Mouse (Mus musculus) kidney, embryonic 14.5 days (tissue): ENCODE measurements around the gene A830005F24Rik. TPM values are rescaled to one million over a fixed set of nuclear protein-coding genes. Genes with fewer than 3 reads are reported as not detected.

Source experiments
- ATAC-seq: fragments of 200-750 bp; cut with Nextera tagmentation; 2 replicates; pipeline ENCODE4 v1.8.0; 2017; ENCODE audit warnings: moderate number of reproducible peaks, mild to moderate bottlenecking, moderate TSS enrichment, moderate library complexity; ENCODE audit not compliant: low FRiP score, low TSS enrichment
- H3K27ac ChIP-seq: fragments of 300-500 bp; sonication (generic); 2 replicates; pipeline ENCODE4 v1.5.1; 2014; ENCODE audit warnings: low read depth, mild to moderate bottlenecking, low read length, moderate library complexity, mixed read lengths
- H3K27me3 ChIP-seq: fragments of 300-500 bp; sonication (generic); 2 replicates; pipeline ENCODE4 v1.6.1; 2014; ENCODE audit warnings: mild to moderate bottlenecking, low read length; ENCODE audit not compliant: control insufficient read depth, insufficient read depth
- H3K36me3 ChIP-seq: fragments of 300-500 bp; sonication (generic); 2 replicates; pipeline ENCODE4 v1.6.1; 2014; ENCODE audit warnings: low read length, mixed read lengths; ENCODE audit not compliant: control insufficient read depth, insufficient read depth
- H3K4me1 ChIP-seq: fragments of 300-500 bp; sonication (generic); 2 replicates; pipeline ENCODE4 v1.6.1; 2014; ENCODE audit warnings: low read length, mixed read lengths; ENCODE audit not compliant: control insufficient read depth, insufficient read depth
- H3K4me2 ChIP-seq: fragments of 300-500 bp; sonication (generic); replicated peaks from 2 replicates; pipeline ENCODE4 v1.6.1; 2014; ENCODE audit warnings: low read depth, mild to moderate bottlenecking, low read length
- H3K4me3 ChIP-seq: fragments of 300-500 bp; sonication (generic); 2 replicates; pipeline ENCODE4 v1.5.1; 2014; ENCODE audit warnings: mild to moderate bottlenecking, low read length
- H3K9ac ChIP-seq: fragments of 300-500 bp; sonication (generic); 2 replicates; pipeline ENCODE4 v1.6.1; 2014; ENCODE audit warnings: low read depth, mild to moderate bottlenecking, low read length, moderate library complexity
- H3K9me3 ChIP-seq: fragments of 300-500 bp; sonication (generic); 2 replicates; pipeline ENCODE4 v1.6.1; 2016; ENCODE audit warnings: low read length; ENCODE audit not compliant: control insufficient read depth
- WGBS: fragments of 180-500 bp; shearing (Covaris S2); extraction: QIAGEN DNeasy Blood & Tissue Kit; methylation state at CpG from one replicate; pipeline ENCODE4 v1.1.7; 2014; 5-methylcytosine and 5-hydroxymethylcytosine counted together
- microRNA counts: library from miRNA; unstranded; fragments of <30 nt; microRNA quantifications from one replicate; lab custom pipeline; 2017
- microRNA-seq: library from miRNA; unstranded; fragments of <30 nt; microRNA quantifications from one replicate; pipeline ENCODE4, GENCODE M21; 2016
- polyA plus RNA-seq: library from polyadenylated mRNA; unstranded; fragments of >200 nt; fragmentation: Nextera tagmentation; extraction: Ambion mirVana; gene quantifications from 2 replicates; pipeline ENCODE4 v1.2.1, GENCODE M21; 2014

Gene A830005F24Rik
- polyA plus RNA-seq, 1 experiment from 2014 or later, result 2.1 TPM

DNA sequence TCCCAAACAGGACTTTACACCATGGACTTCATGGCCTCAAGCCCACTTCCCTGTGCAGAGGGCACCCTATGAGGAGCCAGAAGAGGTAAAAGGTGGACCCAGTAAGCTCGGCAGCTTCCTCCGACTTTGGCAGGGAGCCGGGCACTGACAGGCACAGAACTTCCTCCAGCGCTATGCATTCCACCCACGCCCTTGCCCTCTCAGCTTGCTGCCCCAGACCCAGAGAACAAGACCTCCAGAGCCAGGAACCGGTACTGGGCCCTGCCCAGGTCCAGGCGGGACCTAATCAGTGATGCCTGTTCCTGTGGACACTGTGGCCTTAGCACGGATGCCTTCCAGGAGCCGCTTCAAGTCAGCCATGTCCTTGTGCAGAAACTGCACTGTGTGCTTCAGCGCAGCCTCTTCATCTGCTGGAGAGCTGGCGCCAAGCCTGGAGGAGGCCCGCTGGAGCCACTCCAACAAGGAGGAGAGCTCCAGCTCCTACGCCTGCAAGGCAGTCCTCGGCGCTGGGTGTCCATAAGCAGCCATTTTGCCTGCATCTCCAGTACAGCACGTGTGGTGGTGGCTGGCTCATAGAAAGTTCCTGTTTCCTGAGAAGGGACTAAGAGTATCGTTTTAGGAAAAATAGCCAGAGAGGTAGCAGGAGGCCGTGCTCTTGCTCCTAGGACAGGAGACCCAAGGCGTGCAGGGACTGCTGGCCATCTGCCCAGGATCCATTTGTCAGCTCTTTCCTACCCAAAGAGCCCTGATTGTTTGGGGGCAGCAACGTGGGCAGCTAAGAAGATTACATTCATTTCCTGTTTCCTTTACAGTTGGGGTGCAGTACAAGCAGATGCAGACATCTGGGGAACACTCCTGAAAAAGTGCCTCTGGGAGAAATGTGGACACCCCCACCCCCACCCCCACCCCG lies 39.1 kb downstream of the A830005F24Rik start:
- WGBS, result 51% methylated on average over 21 of the region's 21 CpGs
- Histone ChIP-seq H3K9me3 (no peaks in the 10 kb centered on the region), H3K27ac (peak overlapping the region; percentile 85), H3K36me3 (no peaks in the 10 kb centered on the region), H3K4me3 (no peak overlapping the region), H3K27me3 (no peaks in the 10 kb centered on the region), H3K4me1 (no peaks in the 10 kb centered on the region), H3K4me2 (0 out of 2 replicates have a peak overlapping the region, but pooled peaks have one; percentile 11), H3K9ac (peak overlapping the region; percentile 20; the same call in 1 of the 2 replicates)
- peak; percentile 86 for ATAC-seq

DNA sequence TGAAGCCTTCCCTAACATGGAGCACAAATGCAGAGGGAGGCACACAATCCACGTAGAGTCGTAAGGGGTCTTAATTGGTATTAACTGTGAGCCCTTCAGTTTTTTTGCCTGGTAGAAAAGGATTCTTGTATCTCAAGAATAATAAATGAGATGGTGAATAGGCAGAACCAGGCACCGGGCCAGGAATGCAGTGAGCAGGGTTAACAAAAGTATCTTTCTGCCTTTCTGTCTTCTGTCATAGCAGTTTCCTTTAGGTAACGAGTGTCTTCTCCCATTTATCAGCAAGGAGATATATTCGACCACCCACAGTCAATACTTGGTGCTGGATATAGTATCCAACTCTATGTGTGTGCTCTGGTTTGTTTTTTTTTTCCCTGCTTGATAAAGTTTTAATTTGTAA lies 40.1 kb downstream of the A830005F24Rik start:
- H3K27me3 ChIP-seq, result no peaks in the 10 kb centered on the region
- H3K9me3 ChIP-seq, result no peaks in the 10 kb centered on the region
- H3K4me3 ChIP-seq, result no peak overlapping the region
- H3K4me2 ChIP-seq, result no peak overlapping the region
- H3K4me1 ChIP-seq, result no peaks in the 10 kb centered on the region
- 0 out of 2 replicates have a peak overlapping the region, but pooled peaks have one; percentile 85 for H3K27ac ChIP-seq
- H3K36me3 ChIP-seq, result no peaks in the 10 kb centered on the region
- no peak overlapping the region for H3K9ac ChIP-seq
- whole genome bisulfite sequencing, result 68% methylated on average over 5 of the region's 5 CpGs
- ATAC-seq, result no peak

DNA sequence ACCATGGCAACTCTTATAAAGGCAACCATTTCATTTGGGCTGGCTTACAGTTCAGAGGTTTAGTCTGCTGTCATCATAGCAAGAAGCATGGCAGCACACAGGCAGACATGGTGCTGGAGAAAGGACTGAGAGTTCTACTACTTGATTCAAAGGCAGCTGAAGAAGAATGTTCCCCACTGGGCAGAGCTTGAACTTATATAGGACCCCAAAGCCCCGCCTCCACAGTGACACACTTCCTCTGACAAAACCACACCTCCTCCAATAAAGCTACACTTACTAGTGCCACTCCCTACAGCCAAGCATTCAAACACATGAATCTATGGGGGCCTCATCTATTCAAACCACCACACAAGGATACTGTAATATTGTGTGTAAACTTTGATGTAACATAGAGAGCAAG lies 41.2 kb downstream of the A830005F24Rik start:
- Histone ChIP-seq H3K36me3 (no peaks in the 10 kb centered on the region), H3K9ac (no peak overlapping the region), H3K27ac (no peak overlapping the region), H3K9me3 (no peaks in the 10 kb centered on the region), H3K4me1 (no peaks in the 10 kb centered on the region), H3K4me2 (no peak overlapping the region), H3K27me3 (no peaks in the 10 kb centered on the region), H3K4me3 (no peak overlapping the region)
- WGBS, result 77% methylated on average over 1 of the region's 1 CpGs
- no peak for ATAC-seq

DNA sequence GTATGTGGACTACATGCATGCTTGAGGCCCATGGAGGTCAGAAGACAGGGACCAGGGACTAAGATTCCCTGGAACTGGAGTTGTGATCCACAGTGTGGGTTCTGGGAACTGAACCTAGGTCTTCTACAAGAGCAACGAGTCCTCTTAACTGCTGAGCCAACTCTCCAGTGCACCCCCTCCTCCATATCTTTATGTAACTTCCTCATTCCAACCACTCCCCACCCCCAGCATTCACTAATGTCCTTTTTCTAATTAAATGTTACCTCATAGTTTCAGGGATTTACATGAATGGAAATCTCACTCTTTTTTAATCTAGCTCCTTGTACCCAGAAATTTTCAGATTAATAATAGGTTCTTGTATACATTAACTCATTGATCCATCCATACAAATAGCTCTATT lies 42.6 kb downstream of the A830005F24Rik start:
- 88% methylated on average over 1 of the region's 1 CpGs for WGBS
- H3K4me3 ChIP-seq, result no peak overlapping the region
- H3K4me2 ChIP-seq, result no peak overlapping the region
- no peak overlapping the region for H3K27ac ChIP-seq
- H3K9ac ChIP-seq, result no peak overlapping the region
- no peaks in the 10 kb centered on the region for H3K4me1 ChIP-seq
- H3K36me3 ChIP-seq, result no peaks in the 10 kb centered on the region
- no peaks in the 10 kb centered on the region for H3K27me3 ChIP-seq
- ATAC-seq, result no peak
- H3K9me3 ChIP-seq, result no peaks in the 10 kb centered on the region

DNA sequence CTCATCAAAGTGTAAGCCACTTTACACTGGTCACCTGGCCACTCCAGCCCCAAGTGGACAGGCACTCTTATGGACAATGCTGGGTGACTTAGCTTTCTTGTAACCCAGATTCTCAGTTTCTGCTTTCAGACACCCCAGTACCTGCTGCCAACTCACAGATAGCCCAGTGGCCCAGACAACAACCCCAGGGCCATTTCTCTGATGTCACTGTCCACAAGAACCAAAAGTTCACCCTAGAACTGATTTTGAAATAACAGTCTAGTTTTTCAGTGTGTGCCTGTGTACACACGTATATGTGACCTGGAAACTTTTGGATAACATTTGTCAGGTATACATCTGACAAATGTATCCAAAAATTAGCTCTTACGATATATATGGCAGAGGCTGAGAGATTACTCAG lies 48.1 kb downstream of the A830005F24Rik start:
- 88% methylated on average over 2 of the region's 2 CpGs for WGBS
- no peak for ATAC-seq
- H3K9ac ChIP-seq, result no peak overlapping the region
- H3K4me1 ChIP-seq, result 0 out of 2 replicates have a peak, but pooled peaks cover 10% of the 10 kb centered on the region
- H3K27me3 ChIP-seq, result no peaks in the 10 kb centered on the region
- H3K27ac ChIP-seq, result no peak overlapping the region
- H3K4me3 ChIP-seq, result no peak overlapping the region
- H3K9me3 ChIP-seq, result no peaks in the 10 kb centered on the region
- no peaks in the 10 kb centered on the region for H3K36me3 ChIP-seq
- no peak overlapping the region for H3K4me2 ChIP-seq

DNA sequence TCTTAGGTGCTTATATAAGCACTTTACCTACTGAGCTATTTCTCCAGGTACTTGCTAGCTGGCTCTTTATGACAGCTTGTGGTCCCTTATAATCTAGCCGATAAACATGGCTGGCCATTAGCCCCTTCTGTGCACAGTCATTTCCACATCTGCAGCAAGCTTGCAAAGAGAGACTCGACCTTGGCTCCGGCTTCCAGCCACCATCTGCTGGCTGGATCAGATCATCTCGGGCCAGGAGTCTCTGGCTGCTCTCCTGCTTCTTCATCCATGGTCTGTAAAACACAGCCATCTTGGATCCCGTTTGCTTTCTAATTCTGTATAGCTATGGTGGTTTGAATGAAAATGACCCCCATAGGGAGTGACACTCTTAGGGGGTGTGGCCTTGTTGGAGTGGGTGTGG lies 49.0 kb downstream of the A830005F24Rik start:
- Histone ChIP-seq H3K4me1 (0 out of 2 replicates have a peak, but pooled peaks cover 12% of the 10 kb centered on the region), H3K4me2 (no peak overlapping the region), H3K9ac (no peak overlapping the region), H3K27ac (no peak overlapping the region), H3K27me3 (no peaks in the 10 kb centered on the region), H3K4me3 (no peak overlapping the region), H3K9me3 (no peaks in the 10 kb centered on the region), H3K36me3 (no peaks in the 10 kb centered on the region)
- WGBS, result 87% methylated on average over 5 of the region's 5 CpGs
- no peak for ATAC-seq

MicroRNAs within 50 kb of the gene (microRNA counts, 519-probe panel; counts per million panel counts)
- microRNA mmu-let-7a (lab: Ali Mortazavi, UCI) (8,166 counts per million, percentile 85 among the panel's probes with 10 or more counts), microRNA mmu-let-7d (lab: Ali Mortazavi, UCI) (9,652 counts per million, percentile 95 among the panel's probes with 10 or more counts), microRNA mmu-let-7f (lab: Ali Mortazavi, UCI) (6,997 counts per million, percentile 74 among the panel's probes with 10 or more counts)

Small RNA genes lying within 50 kb of the gene (microRNA-seq; reads per million reads assigned to microRNA genes)
- gene Gm24111 (not detected), gene Mirlet7a-1 (189 reads per million, percentile 62 among the genes with 10 or more reads in this experiment), gene Mirlet7d (12,152 reads per million, percentile 96 among the genes with 10 or more reads in this experiment), gene Mirlet7f-1 (not detected)

Other genes starting within 250 kb of the A830005F24Rik start
- gene Zfp169, start 119 bp upstream of the A830005F24Rik start, polyA plus RNA-seq, result 2.3 and 4.0 TPM in 2 replicates
- gene Ptpdc1, start 112.1 kb downstream of the A830005F24Rik start, polyA plus RNA-seq, result 6.5 and 15.0 TPM in 2 replicates
- gene Barx1, start 149.4 kb downstream of the A830005F24Rik start, polyA plus RNA-seq, result 0.46 TPM in 1 of 2 replicates, not detected in the other